Mouse (Mus musculus): ENCODE data around the gene Lsm12.

DNA sequence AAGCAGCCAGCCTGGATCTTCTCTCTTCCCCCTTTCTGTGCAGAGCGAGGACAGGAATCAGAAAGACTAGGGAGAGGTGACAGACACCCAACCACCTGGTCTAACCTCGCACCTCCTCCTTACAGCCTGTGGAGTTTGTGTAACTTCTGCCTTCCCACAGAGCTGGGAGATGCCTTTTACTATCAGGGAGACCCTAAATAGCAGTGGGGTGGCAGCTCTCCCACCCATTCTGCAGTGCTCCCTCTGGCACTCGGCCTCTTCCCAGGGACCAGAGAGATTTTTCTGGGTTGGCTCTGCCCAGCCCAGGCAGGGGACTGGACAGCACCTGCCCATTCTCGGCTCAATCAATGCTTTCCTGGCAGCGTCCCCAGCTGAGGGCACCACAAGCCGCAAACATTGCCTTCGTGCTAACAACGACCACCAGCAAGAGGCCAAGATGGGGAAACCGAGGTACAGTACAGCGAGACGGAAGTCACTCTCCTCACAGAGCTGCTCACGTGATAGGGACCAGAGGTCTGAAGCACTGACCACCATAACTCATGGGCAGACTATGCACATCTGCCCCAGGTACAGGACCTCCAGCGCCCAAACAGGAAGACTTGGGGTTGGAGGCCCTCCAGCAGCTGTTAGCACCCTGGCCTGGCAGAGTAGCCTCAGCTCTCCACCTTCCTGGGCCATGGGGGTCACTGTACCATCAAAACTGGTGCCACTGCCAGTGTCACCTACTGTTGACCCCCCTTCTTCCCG, 34.3 kb upstream of the Lsm12 start:
- TF ChIP-seq POLR2A (IDR thresholded peaks at IDR 0.05; ENCODE audit: control insufficient read depth, low read depth, low read length) (no peak), CTCF (IDR thresholded peaks at IDR 0.05; ENCODE audit: control insufficient read depth, insufficient read depth, insufficient replicate concordance, low read depth, low read length) (no peak)
